Mouse (Mus musculus) intestine, postnatal 0 days (tissue): ENCODE data around the gene Slc17a4. TPM values are rescaled to one million over a fixed set of nuclear protein-coding genes. Genes with fewer than 3 reads are reported as not detected.

Experiments
- ATAC-seq: fragments of 200-750 bp; cut with Nextera tagmentation; 2 replicates; pipeline ENCODE4 v1.8.0; 2017; ENCODE audit warnings: mild to moderate bottlenecking, moderate TSS enrichment, moderate library complexity
- H3K27ac ChIP-seq: fragments of 300-500 bp; sonication (generic); 2 replicates; pipeline ENCODE4 v1.5.1; 2014; ENCODE audit warnings: mild to moderate bottlenecking, low read depth, low read length, moderate library complexity
- H3K27me3 ChIP-seq: fragments of 300-500 bp; sonication (generic); replicated peaks from 2 replicates; pipeline ENCODE4 v1.6.1; 2014; ENCODE audit warnings: low read length, mixed read lengths; ENCODE audit not compliant: control insufficient read depth, insufficient read depth
- H3K36me3 ChIP-seq: fragments of 300-500 bp; sonication (generic); 2 replicates; pipeline ENCODE4 v1.6.1; 2014; ENCODE audit warnings: mild to moderate bottlenecking, moderate library complexity; ENCODE audit not compliant: control insufficient read depth, insufficient read depth
- H3K4me1 ChIP-seq: fragments of 300-500 bp; sonication (generic); replicated peaks from 2 replicates; pipeline ENCODE4 v1.6.1; 2014; ENCODE audit warnings: antibody characterized with exemption, low read length, mixed read lengths; ENCODE audit not compliant: control insufficient read depth, insufficient read depth
- H3K4me2 ChIP-seq: fragments of 300-500 bp; sonication (generic); replicated peaks from 2 replicates; pipeline ENCODE4 v1.6.1; 2014; ENCODE audit warnings: low read depth, mild to moderate bottlenecking, moderate library complexity
- H3K4me3 ChIP-seq: fragments of 300-500 bp; sonication (generic); 2 replicates; pipeline ENCODE4 v1.5.1; 2014; ENCODE audit warnings: low read depth, low read length
- H3K9ac ChIP-seq: fragments of 300-500 bp; sonication (generic); 2 replicates; pipeline ENCODE4 v1.6.1; 2014; ENCODE audit warnings: mild to moderate bottlenecking, low read depth, low read length
- H3K9me3 ChIP-seq: fragments of 300-500 bp; sonication (generic); 2 replicates; pipeline ENCODE4 v1.6.1; 2016; ENCODE audit warnings: mixed run types; ENCODE audit not compliant: control insufficient read depth
- CTCF ChIP-seq: sonication (generic); IDR thresholded peaks from 2 replicates; pipeline ENCODE4 v1.5.1; 2016; ENCODE audit warnings: low read depth, mild to moderate bottlenecking, control low read depth, antibody characterized with exemption, moderate library complexity
- WGBS: fragments of 180-500 bp; shearing (Covaris S2); extraction: QIAGEN DNeasy Blood & Tissue Kit; methylation state at CpG from one replicate; pipeline ENCODE4 v1.1.7; 2014; 5-methylcytosine and 5-hydroxymethylcytosine counted together
- polyA plus RNA-seq: library from polyadenylated mRNA; unstranded; fragments of >200 nt; fragmentation: Nextera tagmentation; extraction: Ambion mirVana; gene quantifications from 2 replicates; pipeline ENCODE4 v1.2.1, GENCODE M21; 2015

Gene Slc17a4
- polyA plus RNA-seq, 1 experiment from 2014 or later, result 31.3 TPM

- Histone ChIP-seq H3K9me3 (no peaks in the 10 kb centered on the region), H3K4me1 (0 out of 2 replicates have a peak, but pooled peaks cover 2% of the 10 kb centered on the region), H3K36me3 (no peaks in the 10 kb centered on the region), H3K9ac (no peak overlapping the region), H3K4me3 (no peak overlapping the region), H3K27me3 (no peaks in the 10 kb centered on the region), H3K4me2 (no peak overlapping the region), H3K27ac (no peak overlapping the region)
- no peak for TF ChIP-seq CTCF
- no peak for ATAC-seq
- 71% methylated on average over 8 of the region's 8 CpGs for WGBS
These were observed 45.8 kb downstream of the Slc17a4 start for GRCm38 (mm10) chr13:23868790-23869533.

GRCm38 (mm10) chr13:23867405-23867804, 47.4 kb downstream of the Slc17a4 start, which contains the start of gene Slc17a1:
Gene Slc17a1, plus strand, starts transcription at chr13:23867750.
- H3K4me1 ChIP-seq, result no peaks in the 10 kb centered on the region
- H3K4me3 ChIP-seq, result no peak within 1 kb of the TSS
- H3K9me3 ChIP-seq, result no peaks in the 10 kb centered on the region
- whole genome bisulfite sequencing, result 85% methylated on average over 7 of the region's 7 CpGs
- no peak for TF ChIP-seq CTCF
- H3K36me3 ChIP-seq, result no peaks in the 10 kb centered on the region
- no peak within 1 kb of the TSS for H3K4me2 ChIP-seq
- no peaks in the 10 kb centered on the region for H3K27me3 ChIP-seq
- no peak within 1 kb of the TSS for H3K9ac ChIP-seq
- H3K27ac ChIP-seq, result no peak within 1 kb of the TSS; the same call in 1 of the 2 replicates
- ATAC-seq, result no peak

GRCm38 (mm10) chr13:23867000-23867399, 47.8 kb downstream of the Slc17a4 start:
- Histone ChIP-seq H3K27me3 (no peaks in the 10 kb centered on the region), H3K36me3 (no peaks in the 10 kb centered on the region), H3K4me2 (no peak overlapping the region), H3K4me1 (no peaks in the 10 kb centered on the region), H3K9ac (no peak overlapping the region), H3K27ac (no peak overlapping the region), H3K9me3 (no peaks in the 10 kb centered on the region), H3K4me3 (no peak overlapping the region)
- ATAC-seq, result no peak
- no peak for TF ChIP-seq CTCF
- WGBS, result 76% methylated on average over 6 of the region's 6 CpGs

- Histone ChIP-seq H3K36me3 (no peaks in the 10 kb centered on the region), H3K27ac (no peak overlapping the region; the same call in 1 of the 2 replicates), H3K9me3 (no peaks in the 10 kb centered on the region), H3K4me3 (no peak overlapping the region), H3K27me3 (no peaks in the 10 kb centered on the region), H3K4me1 (no peaks in the 10 kb centered on the region), H3K9ac (no peak overlapping the region), H3K4me2 (no peak overlapping the region)
- ATAC-seq, result no peak
- no peak for TF ChIP-seq CTCF
- WGBS, result 58% methylated on average over 9 of the region's 9 CpGs
These were observed 48.6 kb downstream of the Slc17a4 start for GRCm38 (mm10) chr13:23866086-23866710.

- Histone ChIP-seq H3K4me2 (no peak overlapping the region), H3K4me1 (no peaks in the 10 kb centered on the region), H3K4me3 (no peak overlapping the region), H3K27ac (no peak overlapping the region), H3K27me3 (no peaks in the 10 kb centered on the region), H3K9me3 (no peaks in the 10 kb centered on the region), H3K36me3 (no peaks in the 10 kb centered on the region), H3K9ac (no peak overlapping the region)
- WGBS, result 55% methylated on average over 9 of the region's 9 CpGs
- no peak for ATAC-seq
- no peak for TF ChIP-seq CTCF
These were observed 50.1 kb downstream of the Slc17a4 start for GRCm38 (mm10) chr13:23864711-23865110.

- Histone ChIP-seq H3K27me3 (no peaks in the 10 kb centered on the region), H3K27ac (no peak overlapping the region), H3K9ac (no peak overlapping the region), H3K4me3 (no peak overlapping the region), H3K4me2 (no peak overlapping the region), H3K4me1 (no peaks in the 10 kb centered on the region), H3K9me3 (no peaks in the 10 kb centered on the region), H3K36me3 (no peaks in the 10 kb centered on the region; the same call in 1 of the 2 replicates)
- TF ChIP-seq CTCF, result no peak
- no peak for ATAC-seq
These were observed 53.0 kb downstream of the Slc17a4 start for GRCm38 (mm10) chr13:23861815-23862214.
